ENCODE assay signal across 14 mouse cellular contexts in genomic region chr12:31293361-31294142, GRCm38 (mm10). TPM values are rescaled to one million over a fixed set of nuclear protein-coding genes. Genes with fewer than 3 reads are reported as not detected.
DNase-seq lines count a peak whose midpoint lies in the region; ATAC-seq and TF ChIP-seq lines count a peak whose summit lies in the region.
"Had no signal": no experiment of that assay in that cellular context is flagged by ENCODE, and none has a peak within 500 bp of the region (broad histone marks: within the 10 kb centered on the region; RNA-seq: fewer than 3 reads in every experiment).

No protein-coding gene starts in this region.

- no peak for TF ChIP-seq POLR2A in liver, adult 2 months (IDR thresholded peaks at IDR 0.05; ENCODE audit: extremely low read depth, insufficient read depth, low read length)

- peak; percentile 57 to 86 for DNase-seq in adrenal gland, adult (ENCODE audit: inconsistent age in 2 of 2, low spot score in 1 of 2)
- no peak for DNase-seq in adrenal gland, postnatal 4 days (ENCODE audit: low spot score in 2 of 2)
- peak; percentile 75 for DNase-seq in liver, adult 2 months (ENCODE audit: extremely low read depth, low read depth, low spot score)
- peak; percentile 75 to 78 for DNase-seq in heart, adult 9 months (ENCODE audit: low spot score in 2 of 2)
- peak; percentile 68 for DNase-seq in heart, postnatal 4 days
- DNase-seq in hindbrain, embryonic 14.5 days (ENCODE audit: low spot score), result no peak
- no peak for DNase-seq in left cerebral cortex, adult 8-10 months (ENCODE audit: low spot score in 2 of 2)
- DNase-seq: liver, embryonic 13.5 days had no signal

- H3K9ac ChIP-seq in liver, adult 2 months (ENCODE audit: low read depth, low read length), result no peak overlapping the region
- H3K9ac ChIP-seq in liver, embryonic 12.5 days, result no peak overlapping the region
- no peak overlapping the region for H3K9ac ChIP-seq in hindbrain, embryonic 14.5 days
- H3K9ac ChIP-seq: liver, embryonic 13.5 days had no signal

- no peaks in the 10 kb centered on the region for H3K36me3 ChIP-seq in liver, adult 2 months (ENCODE audit: control insufficient read depth, insufficient read depth, low read length)
- H3K36me3 ChIP-seq in liver, embryonic 12.5 days, result peaks cover 7% of the 10 kb centered on the region; the same call in 1 of the 2 replicates
- H3K36me3 ChIP-seq in hindbrain, embryonic 14.5 days (replicated peaks; ENCODE audit: control insufficient read depth, insufficient read depth), result no peaks in the 10 kb centered on the region
- H3K36me3 ChIP-seq: liver, embryonic 13.5 days had no signal

- peaks cover 8% of the 10 kb centered on the region; the same call in 1 of the 2 replicates for H3K27me3 ChIP-seq in liver, adult 2 months (ENCODE audit: control insufficient read depth, insufficient read depth, low read length)
- no peaks in the 10 kb centered on the region for H3K27me3 ChIP-seq in liver, embryonic 12.5 days (replicated peaks)
- no peaks in the 10 kb centered on the region for H3K27me3 ChIP-seq in hindbrain, embryonic 14.5 days (ENCODE audit: control insufficient read depth, insufficient read depth, low read length)
- H3K27me3 ChIP-seq: liver, embryonic 13.5 days had no signal

- no peak overlapping the region for H3K4me3 ChIP-seq in liver, adult 2 months (ENCODE audit: insufficient read depth, low read depth, low read length)
- no peak overlapping the region for H3K4me3 ChIP-seq in liver, embryonic 12.5 days
- H3K4me3 ChIP-seq in hindbrain, embryonic 14.5 days (replicated peaks; ENCODE audit: low read length), result no peak overlapping the region
- H3K4me3 ChIP-seq: liver, embryonic 13.5 days had no signal

- TF ChIP-seq CTCF in liver, adult 2 months (IDR thresholded peaks at IDR 0.05; ENCODE audit: low read depth, low read length), result no peak

- no peak overlapping the region for H3K27ac ChIP-seq in liver, adult 2 months (replicated peaks; ENCODE audit: insufficient read depth, low read depth, low read length)
- no peak overlapping the region for H3K27ac ChIP-seq in liver, embryonic 12.5 days
- H3K27ac ChIP-seq in hindbrain, embryonic 14.5 days, result no peak overlapping the region
- H3K27ac ChIP-seq: liver, embryonic 13.5 days had no signal

- H3K4me1 ChIP-seq in liver, adult 2 months (ENCODE audit: control insufficient read depth, insufficient read depth, low read length), result peaks cover 5% of the 10 kb centered on the region
- no peaks in the 10 kb centered on the region; the same call in 1 of the 2 replicates for H3K4me1 ChIP-seq in liver, embryonic 12.5 days
- no peaks in the 10 kb centered on the region for H3K4me1 ChIP-seq in hindbrain, embryonic 14.5 days (replicated peaks; ENCODE audit: control insufficient read depth, insufficient read depth, low read length)

- no peak overlapping the region for H3K4me2 ChIP-seq in liver, embryonic 12.5 days
- H3K4me2 ChIP-seq in hindbrain, embryonic 14.5 days (replicated peaks), result no peak overlapping the region
- H3K4me2 ChIP-seq: liver, embryonic 13.5 days had no signal

- 21% methylated on average over 15 of the region's 15 CpGs for WGBS in liver, adult 2 months
- WGBS in liver, embryonic 12.5 days (ENCODE audit: insufficient replicate concordance), result 48% methylated on average over 15 of the region's 15 CpGs
- 79% methylated on average over 15 of the region's 15 CpGs for WGBS in hindbrain, embryonic 14.5 days

- no peaks in the 10 kb centered on the region for H3K79me2 ChIP-seq in liver, adult 2 months (ENCODE audit: control insufficient read depth, insufficient read depth, low read length)

- H3K9me3 ChIP-seq in liver, embryonic 12.5 days (replicated peaks), result no peaks in the 10 kb centered on the region
- H3K9me3 ChIP-seq in hindbrain, embryonic 14.5 days (ENCODE audit: control insufficient read depth, low read length), result no peaks in the 10 kb centered on the region
- H3K9me3 ChIP-seq: liver, embryonic 13.5 days had no signal

- no peak for ATAC-seq in liver, embryonic 12.5 days
- no peak for ATAC-seq in hindbrain, embryonic 14.5 days (ENCODE audit: low FRiP score)
- ATAC-seq: activated CD4-positive, CD25-positive, alpha-beta regulatory T cell, adult 4 months had no signal

RNA-seq across cellular contexts. Expression of gene Lamb1, which starts 28.5 kb away (rescaled TPM):
- 100 to 1,000 TPM; 236 to 271 TPM for total RNA-seq in adrenal gland, postnatal 4 days (2021)
- total RNA-seq in liver, adult 2 months (2014; rRNA removed), result 7.3 TPM in 2 replicates
- polyA plus RNA-seq in liver, adult 2 months (2012; rRNA removed), result 2.7 and 2.8 TPM in 2 replicates
- 8.3 and 8.6 TPM in 2 replicates for polyA plus RNA-seq in liver, embryonic 12.5 days (2016; fragmentation: Nextera tagmentation; extraction: Ambion mirVana)
- 100 to 1,000 TPM; 266 to 279 TPM for total RNA-seq in heart, postnatal 4 days (2021)
- polyA plus RNA-seq in hindbrain, embryonic 14.5 days (2014; fragmentation: Nextera tagmentation; extraction: Ambion mirVana), result 20.9 and 22.0 TPM in 2 replicates
- total RNA-seq in left cerebral cortex, adult 8-10 months (2022), result 10 to 100 TPM; 15.4 to 17.6 (median 16.8) TPM
- polyA plus RNA-seq: activated CD4-positive, CD25-positive, alpha-beta regulatory T cell, adult 4 months had no signal

RNA-seq across cellular contexts. Expression of gene Gm6993, which starts 53.0 kb away (rescaled TPM):
- not detected for total RNA-seq in adrenal gland, postnatal 4 days (2021)
- not detected in 2 replicates for total RNA-seq in liver, adult 2 months (2014; rRNA removed)
- polyA plus RNA-seq in liver, adult 2 months (2012; rRNA removed), result not detected in 2 replicates
- polyA plus RNA-seq in liver, embryonic 12.5 days (2016; fragmentation: Nextera tagmentation; extraction: Ambion mirVana), result not detected in 2 replicates
- not detected for total RNA-seq in heart, postnatal 4 days (2021)
- polyA plus RNA-seq in hindbrain, embryonic 14.5 days (2014; fragmentation: Nextera tagmentation; extraction: Ambion mirVana), result not detected in 2 replicates
- total RNA-seq in left cerebral cortex, adult 8-10 months (2022), result not detected
- total RNA-seq: megakaryocyte progenitor cell, adult 5-6 weeks had no signal
- polyA plus RNA-seq: activated CD4-positive, CD25-positive, alpha-beta regulatory T cell, adult 4 months; cortical plate, adult 2 months; gonadal fat pad, adult 2 months; intestine, embryonic 14.5 days; liver, embryonic 13.5 days had no signal

RNA-seq across cellular contexts. Expression of gene Dld, which starts 57.7 kb away (rescaled TPM):
- total RNA-seq in adrenal gland, postnatal 4 days (2021), result 100 to 1,000 TPM; 226 to 243 TPM
- total RNA-seq in liver, adult 2 months (2014; rRNA removed), result 93.6 and 117 TPM in 2 replicates
- polyA plus RNA-seq in liver, adult 2 months (2012; rRNA removed), result 17.4 and 19.8 TPM in 2 replicates
- polyA plus RNA-seq in liver, embryonic 12.5 days (2016; fragmentation: Nextera tagmentation; extraction: Ambion mirVana), result 110 and 111 TPM in 2 replicates
- 100 to 1,000 TPM; 309 to 328 TPM for total RNA-seq in heart, postnatal 4 days (2021)
- 125 and 138 TPM in 2 replicates for polyA plus RNA-seq in hindbrain, embryonic 14.5 days (2014; fragmentation: Nextera tagmentation; extraction: Ambion mirVana)
- 100 to 1,000 TPM; 102 to 109 (median 106) TPM for total RNA-seq in left cerebral cortex, adult 8-10 months (2022)

Comparison
In these comparisons a context has a peak if more than half of its experiments do, and no peak if none do; other contexts are left out.
1. DNase-seq: peak in adrenal gland, adult (2 of 2), liver, adult 2 months (single experiment), heart, adult 9 months (2 of 2) and heart, postnatal 4 days (single experiment); none in adrenal gland, postnatal 4 days (0 of 2), hindbrain, embryonic 14.5 days (single experiment) and left cerebral cortex, adult 8-10 months (0 of 2).
2. RNA of gene Lamb1, which starts 28.5 kb away (total RNA-seq): 266 to 279 TPM in heart, postnatal 4 days and 236 to 271 TPM in adrenal gland, postnatal 4 days; 15.4 to 17.6 TPM in left cerebral cortex, adult 8-10 months and 7.3 TPM in liver, adult 2 months; every median in the first group is over 10 times any median in the second.